Mouse (Mus musculus): ENCODE results near the gene Gm4737. TPM values are rescaled to one million over a fixed set of nuclear protein-coding genes. Genes with fewer than 3 reads are reported as not detected.
"Not testable (repeated sequence)": the region's sequence is repeated elsewhere in the genome, so short reads cannot be mapped to it uniquely, and the experiment has no call there.

The Gm4737 gene
- 38.5 and 77.1 TPM in 2 replicates for polyA plus RNA-seq (2012)

- not testable (repeated sequence) for TF ChIP-seq GATA1 (IDR thresholded peaks at IDR 0.05; ENCODE audit: low read length)
Observed at GRCm38 (mm10) chr16:46154832-46155231, at the start of gene Gm4737. Gm4737 (minus strand) TSS chr16:46155077.

GRCm38 (mm10) chr16:46195792-46196191 lies 40.9 kb upstream of the Gm4737 start:
- no peak for TF ChIP-seq GATA1 (IDR thresholded peaks at IDR 0.05; ENCODE audit: low read length)

- no peak for TF ChIP-seq GATA1 (IDR thresholded peaks at IDR 0.05; ENCODE audit: low read length)
Observed at GRCm38 (mm10) chr16:46183096-46183495, 28.2 kb upstream of the Gm4737 start.

GRCm38 (mm10) chr16:46178121-46178801 lies 23.4 kb upstream of the Gm4737 start:
- TF ChIP-seq GATA1 (IDR thresholded peaks at IDR 0.05; ENCODE audit: low read length): no peak

GRCm38 (mm10) chr16:46173039-46173438 lies 18.2 kb upstream of the Gm4737 start:
- no peak for TF ChIP-seq GATA1 (IDR thresholded peaks at IDR 0.05; ENCODE audit: low read length)

DNA sequence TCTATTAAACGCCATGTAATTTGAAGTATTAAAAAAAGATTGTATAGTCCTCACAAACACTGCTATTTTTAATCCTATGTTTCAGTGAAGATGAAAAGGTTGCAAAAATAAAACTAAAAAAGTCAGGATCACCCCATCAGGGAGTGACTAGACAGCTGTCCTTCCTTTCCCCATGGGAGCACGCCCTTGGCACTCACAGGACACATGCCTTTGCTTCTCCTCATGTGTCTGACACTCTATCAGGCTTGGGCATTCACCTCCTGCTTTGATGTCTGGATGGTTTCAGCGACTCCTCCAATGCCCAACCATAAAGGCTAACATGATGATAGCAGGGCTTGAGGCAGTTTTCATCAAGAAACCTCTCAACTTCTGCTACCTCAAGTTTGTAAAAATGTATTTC lies 12.1 kb upstream of the Gm4737 start:
- no peak for TF ChIP-seq GATA1 (IDR thresholded peaks at IDR 0.05; ENCODE audit: low read length)

- TF ChIP-seq GATA1 (IDR thresholded peaks at IDR 0.05; ENCODE audit: low read length): no peak
Observed at GRCm38 (mm10) chr16:46165305-46165704, 10.4 kb upstream of the Gm4737 start.

DNA sequence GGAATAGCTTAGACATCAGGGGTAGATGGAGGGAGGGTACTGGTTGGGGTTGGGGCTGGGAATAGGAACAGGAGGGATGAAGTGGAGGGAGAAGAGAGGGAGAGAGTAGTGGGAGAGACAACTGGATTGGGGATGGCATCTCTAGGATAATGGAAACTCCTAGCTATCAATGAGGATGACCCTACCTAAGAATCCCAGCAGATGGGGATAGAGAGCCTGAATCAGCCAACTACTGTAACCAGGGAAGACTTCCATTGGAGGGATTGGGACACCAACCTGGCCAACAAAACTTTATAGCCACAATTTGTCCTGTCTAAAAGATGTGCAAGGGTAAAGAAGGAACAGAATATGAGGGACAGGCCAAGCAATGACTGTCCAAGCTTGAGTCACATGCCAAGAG lies 3.7 kb downstream of the Gm4737 start:
- no peak for TF ChIP-seq GATA1 (IDR thresholded peaks at IDR 0.05; ENCODE audit: low read length)

DNA sequence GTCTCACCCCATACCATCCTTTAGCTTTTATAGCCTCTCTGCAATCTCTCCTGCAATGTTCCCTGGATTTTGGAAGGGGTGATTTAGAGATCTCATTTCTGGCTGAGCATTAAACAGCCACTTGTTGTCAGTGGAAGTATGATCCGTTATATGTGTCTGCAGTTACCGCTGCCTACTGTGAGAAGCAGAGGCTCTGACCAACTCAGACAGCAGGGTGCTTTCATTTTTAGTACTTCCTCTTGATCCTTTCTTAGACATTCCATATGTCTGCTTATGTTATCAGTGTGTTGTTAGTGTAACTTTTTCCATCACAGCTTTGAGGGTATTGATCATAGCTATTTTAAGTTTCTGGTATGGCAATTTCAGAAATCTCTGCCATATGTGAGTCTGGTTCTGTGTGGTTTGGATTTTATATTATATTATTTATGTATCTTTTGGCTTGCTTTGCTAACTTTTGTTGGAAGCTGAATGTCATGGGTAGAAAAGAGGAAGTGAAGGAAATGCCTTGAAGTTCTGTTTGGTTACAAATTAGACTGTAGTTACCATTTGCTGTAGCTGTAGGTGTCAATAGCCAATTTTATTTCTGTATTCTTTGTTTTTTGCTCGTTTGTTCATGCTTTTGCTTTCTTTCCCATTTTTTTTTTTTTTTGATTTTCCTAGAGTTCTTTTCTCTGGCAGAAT lies 6.1 kb downstream of the Gm4737 start:
- TF ChIP-seq GATA1 (IDR thresholded peaks at IDR 0.05; ENCODE audit: low read length): no peak

DNA sequence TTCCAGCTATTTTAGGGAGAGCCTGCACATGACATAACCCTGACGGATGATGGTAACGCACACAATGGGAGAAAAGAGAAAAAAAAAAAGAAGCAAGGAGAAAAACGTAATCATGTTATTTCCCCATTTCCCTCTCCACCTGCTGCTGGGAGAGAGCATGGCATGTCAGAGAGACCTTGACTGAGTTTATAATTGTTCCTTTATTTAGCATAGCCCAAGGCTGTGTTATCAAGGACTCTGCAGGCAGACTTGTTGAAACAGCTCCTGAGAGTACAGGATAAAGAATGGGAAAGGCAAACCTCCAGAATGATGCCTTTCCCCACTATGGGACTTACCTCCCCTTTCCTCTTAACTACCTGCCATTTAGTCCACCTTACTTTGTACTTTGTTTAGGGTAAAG lies 7.9 kb downstream of the Gm4737 start:
- TF ChIP-seq GATA1 (IDR thresholded peaks at IDR 0.05; ENCODE audit: low read length): no peak

DNA sequence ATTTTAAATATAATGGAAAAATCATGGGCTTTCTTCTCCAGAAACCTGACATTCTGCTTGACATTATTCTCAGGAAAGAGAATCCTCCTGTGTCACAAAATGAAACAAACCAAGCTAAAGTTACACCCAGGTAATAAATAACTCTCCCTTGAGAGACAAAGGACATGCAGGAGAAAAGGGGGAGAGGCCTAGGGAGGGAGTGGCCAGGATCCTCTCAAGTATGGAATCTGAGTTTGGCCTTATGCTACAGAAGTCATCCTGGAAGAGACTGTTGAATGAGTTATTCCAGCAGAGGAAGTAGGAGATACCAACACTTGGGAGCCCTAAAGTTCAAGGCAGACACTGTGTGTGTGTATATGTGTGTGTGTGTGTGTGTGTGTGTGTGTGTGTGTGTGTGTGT lies 32.6 kb downstream of the Gm4737 start:
- TF ChIP-seq GATA1 (IDR thresholded peaks at IDR 0.05; ENCODE audit: low read length): no peak

DNA sequence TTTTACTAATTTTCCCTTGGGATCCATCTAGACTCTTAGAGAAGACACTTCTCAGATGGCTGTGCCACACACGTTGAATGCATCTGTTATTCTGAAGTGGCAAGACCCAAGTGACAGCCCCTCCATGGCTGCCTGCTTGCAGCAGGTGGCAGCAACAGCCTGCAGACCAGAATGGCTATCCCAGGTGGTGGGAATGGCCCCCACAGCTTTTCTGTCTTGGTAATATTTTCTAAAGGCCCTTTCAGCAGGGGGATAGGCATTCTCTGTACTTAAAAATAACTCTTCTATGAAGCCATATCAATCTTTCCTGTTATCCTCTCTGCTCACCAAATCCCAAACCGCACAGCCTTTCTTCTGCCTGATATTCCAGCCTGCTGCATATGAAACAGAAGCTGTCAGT lies 33.5 kb downstream of the Gm4737 start:
- no peak for TF ChIP-seq GATA1 (IDR thresholded peaks at IDR 0.05; ENCODE audit: low read length)

DNA sequence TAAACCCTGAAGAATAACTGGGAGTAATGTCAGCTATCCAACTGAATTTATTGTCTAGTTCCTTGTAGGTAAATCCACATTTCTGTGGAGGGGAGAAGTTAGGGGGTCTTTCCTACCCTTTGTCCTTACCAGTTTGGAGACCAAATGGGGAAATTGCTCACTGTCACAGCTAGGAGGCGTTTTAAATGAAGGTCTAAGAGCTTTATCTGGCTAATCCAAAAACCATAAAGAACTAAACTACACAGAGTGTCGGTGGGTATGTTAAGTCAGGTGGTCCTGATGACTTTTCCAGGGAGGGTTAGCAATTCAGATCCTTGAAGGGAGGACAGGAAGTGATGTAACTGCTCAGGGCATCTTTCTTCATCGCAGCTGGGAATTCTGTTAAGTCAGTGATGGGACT lies 34.3 kb downstream of the Gm4737 start:
- TF ChIP-seq GATA1 (IDR thresholded peaks at IDR 0.05; ENCODE audit: low read length): no peak

GRCm38 (mm10) chr16:46120020-46120419 lies 34.9 kb downstream of the Gm4737 start, which contains the start of gene Cd96:
Cd96 (minus strand) TSS chr16:46120251.
- TF ChIP-seq GATA1 (IDR thresholded peaks at IDR 0.05; ENCODE audit: low read length): no peak

GRCm38 (mm10) chr16:46117645-46118044 lies 37.2 kb downstream of the Gm4737 start:
- TF ChIP-seq GATA1 (IDR thresholded peaks at IDR 0.05; ENCODE audit: low read length): no peak

DNA sequence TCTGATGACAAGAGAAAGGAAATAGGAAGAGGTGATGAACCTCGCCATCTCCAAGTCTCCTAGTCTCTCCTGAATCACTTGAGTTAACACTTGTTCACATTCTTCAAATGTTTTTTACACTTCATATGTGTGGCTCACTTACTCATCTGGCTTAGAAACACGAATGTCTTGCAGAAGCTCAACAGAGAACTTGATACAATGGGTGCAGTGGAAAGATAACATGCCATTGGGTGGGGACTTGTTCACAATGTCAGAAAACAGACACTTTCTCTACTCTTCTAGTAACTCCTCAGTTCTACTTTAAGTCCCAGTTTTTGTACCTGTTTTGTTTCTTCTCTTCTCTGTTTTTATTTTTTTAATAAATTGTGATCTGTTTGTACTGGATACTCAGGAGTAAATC lies 40.1 kb downstream of the Gm4737 start:
- TF ChIP-seq GATA1 (IDR thresholded peaks at IDR 0.05; ENCODE audit: low read length): no peak

DNA sequence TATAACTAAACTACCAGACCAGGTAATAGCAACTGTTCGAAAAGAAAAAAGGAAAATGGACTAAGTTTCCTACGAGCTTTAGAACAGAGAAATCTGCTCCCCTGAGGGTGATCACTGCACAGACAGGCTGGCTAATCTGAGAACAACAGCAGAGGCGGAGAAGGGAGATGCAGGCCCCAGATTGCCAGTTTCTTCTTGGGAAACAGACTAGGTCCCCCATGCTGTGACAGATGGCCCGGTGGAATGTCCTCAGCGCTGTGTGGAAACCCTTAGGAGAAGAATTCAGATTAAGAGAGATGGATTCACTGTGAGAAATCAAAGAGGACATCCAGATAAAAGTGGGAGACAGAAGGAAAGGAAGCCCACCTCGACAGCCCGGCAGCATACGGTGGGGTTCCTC lies 45.3 kb downstream of the Gm4737 start:
- no peak for TF ChIP-seq GATA1 (IDR thresholded peaks at IDR 0.05; ENCODE audit: low read length)
